Mouse (Mus musculus) embryonic stem cell, embryonic (primary cell): ENCODE results near the gene Ddx52.

Experiments used
- CTCF ChIA-PET, 4 experiments: fragments of 300-600 bp in 2 of 4; fragments of 350-600 bp in 2 of 4; sonication (Branson Sonifier 250); formaldehyde crosslinking; loops; one replicate each; lab custom pipeline; 2022; ENCODE audit warnings: inconsistent platforms in 2 of 4; lab: Charles Lee
- POLR2A ChIA-PET, 4 experiments: fragments of 300-600 bp in 2 of 4; fragments of 350-600 bp in 2 of 4; sonication (Branson Sonifier 250); formaldehyde crosslinking; loops; one replicate each; lab custom pipeline; 2022; ENCODE audit warnings: antibody characterized with exemption in 4 of 4, inconsistent platforms in 1 of 4; lab: Charles Lee

Gene Ddx52

GRCm38 (mm10) chr11:83961983-83962382 is 20.1 kb downstream of the Ddx52 start:
- ChIA-PET CTCF (interaction anchor here in 1 of 4 experiments (0.6 kb wide), 1 partner anchor 70 kb away, joined by 3 read pairs; no protein-coding TSS in a partner anchor), POLR2A (no interaction called here)

GRCm38 (mm10) chr11:83963991-83964921 is 22.4 kb downstream of the Ddx52 start, which contains the start of gene Synrg:
Synrg (plus strand) TSS chr11:83964428.
- ChIA-PET CTCF (interaction anchor here in 3 of 4 experiments (0.5 to 2.1 kb wide), 4 partner anchors 15 to 163 kb away, joined by 3 to 7 read pairs (median 4); no protein-coding TSS in a partner anchor), POLR2A (interaction anchor here in 2 of 4 experiments (0.9 to 2.9 kb wide), 15 partner anchors 9 to 159 kb away, joined by 3 to 29 read pairs (median 4); partner anchors contain the start of gene Ddx52 (in 2 of the 2))

GRCm38 (mm10) chr11:83967436-83968204 is 25.8 kb downstream of the Ddx52 start:
- ChIA-PET CTCF (interaction anchor here in 1 of 4 experiments (0.6 to 1.2 kb wide), 4 partner anchors 34 to 160 kb away, joined by 3 to 4 read pairs (median 3); no protein-coding TSS in a partner anchor), POLR2A (interaction anchor here (0.6 to 1.9 kb wide), 6 partner anchors 11 to 142 kb away, joined by 3 to 5 read pairs (median 3); partner anchors contain the start of gene Ddx52 (in 1 of the 4))

GRCm38 (mm10) chr11:83968205-83968575 is 26.3 kb downstream of the Ddx52 start:
- POLR2A ChIA-PET, result interaction anchor here (0.6 to 1.9 kb wide), 5 partner anchors 11 to 100 kb away, joined by 3 to 5 read pairs (median 3); partner anchors contain the start of gene Ddx52 (in 1 of the 4)
- CTCF ChIA-PET, result interaction anchor here in 1 of 4 experiments (0.6 kb wide), 1 partner anchor 160 kb away, joined by 4 read pairs; no protein-coding TSS in a partner anchor

GRCm38 (mm10) chr11:83969040-83969439 is 27.2 kb downstream of the Ddx52 start:
- POLR2A ChIA-PET, result interaction anchor here (0.6 to 1.9 kb wide), 4 partner anchors 10 to 17 kb away, joined by 3 to 5 read pairs (median 3); no protein-coding TSS in a partner anchor
- CTCF ChIA-PET, result interaction anchor here in 1 of 4 experiments (0.5 kb wide), 1 partner anchor 168 kb away, joined by 3 read pairs; no protein-coding TSS in a partner anchor

GRCm38 (mm10) chr11:83974561-83975346 is 32.9 kb downstream of the Ddx52 start:
- CTCF ChIA-PET, result interaction anchor here in 2 of 4 experiments (0.6 to 1.1 kb wide), 2 partner anchors 26 to 35 kb away, joined by 3 to 4 read pairs; no protein-coding TSS in a partner anchor
- POLR2A ChIA-PET, result interaction anchor here in 1 of 4 experiments (1.2 to 2.4 kb wide), 2 partner anchors 9 to 10 kb away, joined by 3 to 9 read pairs; partner anchors contain the start of gene Synrg

- POLR2A ChIA-PET, result no interaction called here
- CTCF ChIA-PET, result interaction anchor here in 1 of 4 experiments (0.5 kb wide), 1 partner anchor 1480 kb away, joined by 3 read pairs; no protein-coding TSS in a partner anchor
Measured at GRCm38 (mm10) chr11:83975488-83975887, 33.6 kb downstream of the Ddx52 start.

- CTCF ChIA-PET, result interaction anchor here in 1 of 4 experiments (0.6 kb wide), 1 partner anchor 350 kb away, joined by 6 read pairs; no protein-coding TSS in a partner anchor
- POLR2A ChIA-PET, result interaction anchor here in 1 of 4 experiments (1.1 to 2.1 kb wide), 3 partner anchors 10 to 34 kb away, joined by 3 to 6 read pairs (median 6); partner anchors contain the start of gene Ddx52
Measured at GRCm38 (mm10) chr11:83976236-83976977, 34.5 kb downstream of the Ddx52 start.

- ChIA-PET CTCF (interaction anchor here in 1 of 4 experiments (0.5 kb wide), 1 partner anchor 1994 kb away, joined by 3 read pairs; no protein-coding TSS in a partner anchor), POLR2A (interaction anchor here in 2 of 4 experiments (1.3 to 2.1 kb wide), 3 partner anchors 13 to 36 kb away, joined by 3 to 6 read pairs (median 6); partner anchors contain the start of genes Ddx52 (in 1 of the 2) and Synrg (in 1 of the 2))
Measured at GRCm38 (mm10) chr11:83977810-83978209, 35.9 kb downstream of the Ddx52 start.

- ChIA-PET CTCF (no interaction called here), POLR2A (no interaction called here)
Measured at GRCm38 (mm10) chr11:83979992-83980391, 38.1 kb downstream of the Ddx52 start.

- POLR2A ChIA-PET, result interaction anchor here in 1 of 4 experiments (0.7 kb wide), 1 partner anchor 120 kb away, joined by 3 read pairs; no protein-coding TSS in a partner anchor
- CTCF ChIA-PET, result no interaction called here
Measured at GRCm38 (mm10) chr11:83981338-83981737, 39.5 kb downstream of the Ddx52 start.

GRCm38 (mm10) chr11:83991701-83992100 is 49.8 kb downstream of the Ddx52 start:
- CTCF ChIA-PET, result interaction anchor here in 2 of 4 experiments (0.6 to 1.4 kb wide), 3 partner anchors 9 to 382 kb away, joined by 4 to 5 read pairs (median 4); no protein-coding TSS in a partner anchor
- POLR2A ChIA-PET, result interaction anchor here in 1 of 4 experiments (0.6 to 1.0 kb wide), 3 partner anchors 10 to 75 kb away, joined by 3 read pairs; no protein-coding TSS in a partner anchor

- ChIA-PET POLR2A (interaction anchor here in 2 of 4 experiments (1.1 to 1.3 kb wide), 2 partner anchors 29 to 30 kb away, joined by 3 to 4 read pairs; partner anchors contain the start of gene Synrg (in 2 of the 2)), CTCF (interaction anchor here in 1 of 4 experiments (0.8 kb wide), 1 partner anchor 39 kb away, joined by 3 read pairs; no protein-coding TSS in a partner anchor)
Measured at GRCm38 (mm10) chr11:83993428-83993827, 51.6 kb downstream of the Ddx52 start.

GRCm38 (mm10) chr11:83994481-83994880 is 52.6 kb downstream of the Ddx52 start:
- CTCF ChIA-PET, result interaction anchor here in 1 of 4 experiments (0.6 kb wide), 1 partner anchor 43 kb away, joined by 3 read pairs; no protein-coding TSS in a partner anchor
- POLR2A ChIA-PET, result no interaction called here

GRCm38 (mm10) chr11:83995535-83995950 is 53.7 kb downstream of the Ddx52 start:
- POLR2A ChIA-PET, result interaction anchor here in 1 of 4 experiments (0.5 to 1.1 kb wide), 2 partner anchors 8 to 221 kb away, joined by 3 read pairs; no protein-coding TSS in a partner anchor
- CTCF ChIA-PET, result interaction anchor here in 1 of 4 experiments (0.5 kb wide), 1 partner anchor 211 kb away, joined by 3 read pairs; no protein-coding TSS in a partner anchor
